Mouse (Mus musculus) myocyte (in vitro differentiated cells): ENCODE data around the gene Ccr9.

Experiments used
- CEBPB ChIP-seq: IDR thresholded peaks from 2 replicates; pipeline ENCODE4 v1.6.1; 2011; ENCODE audit warnings: mild to moderate bottlenecking, moderate library complexity; ENCODE audit not compliant: poor library complexity, insufficient read depth, severe bottlenecking
- E2F4 ChIP-seq: IDR thresholded peaks from one replicate; pipeline ENCODE4 v1.6.1; 2011; ENCODE audit warnings: mild to moderate bottlenecking, control low read depth, moderate library complexity; ENCODE audit not compliant: insufficient read depth
- MAX ChIP-seq: IDR thresholded peaks from one replicate; pipeline ENCODE4 v1.6.1; 2011; ENCODE audit warnings: low read depth, mild to moderate bottlenecking, control low read depth
- MYOD1 ChIP-seq, 3 experiments: IDR thresholded peaks; one replicate each; pipeline ENCODE4 v1.6.1; 2011; ENCODE audit warnings: control low read depth in 2 of 3, low read depth in 2 of 3, mild to moderate bottlenecking in 2 of 3, moderate library complexity in 1 of 3; ENCODE audit not compliant: insufficient read length in 2 of 3, control insufficient read depth in 1 of 3
- MYOG ChIP-seq, 3 experiments: IDR thresholded peaks; one replicate each; pipeline ENCODE4 v1.6.1; 2011; ENCODE audit warnings: control low read depth in 2 of 3, low read depth in 2 of 3, mild to moderate bottlenecking in 2 of 3; ENCODE audit not compliant: insufficient read length in 2 of 3, control insufficient read depth in 1 of 3, insufficient read depth in 1 of 3
- POLR2A ChIP-seq: IDR thresholded peaks from one replicate; pipeline ENCODE4 v1.6.1; 2011; ENCODE audit warnings: low read depth, mild to moderate bottlenecking, control low read depth, moderate library complexity; ENCODE audit not compliant: insufficient read length
- POLR2AphosphoS2 ChIP-seq: IDR thresholded peaks from one replicate; pipeline ENCODE4 v1.6.1; 2011; ENCODE audit warnings: low read depth, control low read depth; ENCODE audit not compliant: insufficient read length
- REST ChIP-seq: IDR thresholded peaks from one replicate; pipeline ENCODE4 v1.6.1; 2011; ENCODE audit warnings: mild to moderate bottlenecking, control low read depth, moderate library complexity; ENCODE audit not compliant: insufficient read depth, insufficient read length
- SRF ChIP-seq: IDR thresholded peaks from one replicate; pipeline ENCODE4 v1.6.1; 2011; ENCODE audit warnings: low read depth; ENCODE audit not compliant: control insufficient read depth, insufficient read length
- TCF12 ChIP-seq: IDR thresholded peaks from one replicate; pipeline ENCODE4 v1.6.1; 2011; ENCODE audit warnings: mild to moderate bottlenecking, control low read depth; ENCODE audit not compliant: poor library complexity, insufficient read depth, severe bottlenecking
- TCF3 ChIP-seq: IDR thresholded peaks from one replicate; pipeline ENCODE4 v1.6.1; 2011; ENCODE audit warnings: low read depth, control low read depth; ENCODE audit not compliant: insufficient read length
- USF1 ChIP-seq: IDR thresholded peaks from one replicate; pipeline ENCODE4 v1.6.1; 2011; ENCODE audit warnings: low read depth, mild to moderate bottlenecking, control low read depth, moderate library complexity

- TF ChIP-seq MAX (no peak), POLR2A (no peak), CEBPB (no peak), USF1 (no peak), MYOG (IDR thresholded peaks at IDR 0.05; ENCODE audit: control insufficient read depth in 1 of 3, insufficient read depth in 1 of 3, insufficient read length in 2 of 3, low read depth in 2 of 3) (no peak), E2F4 (no peak), MYOD1 (IDR thresholded peaks at IDR 0.05; ENCODE audit: control insufficient read depth in 1 of 3, insufficient read length in 2 of 3, low read depth in 2 of 3) (no peak), POLR2AphosphoS2 (no peak), SRF (no peak), TCF3 (no peak), REST (no peak), TCF12 (no peak)
Measured at GRCm38 (mm10) chr9:123665645-123666044, 12.6 kb upstream of the Ccr9 start.
